Mouse (Mus musculus) cerebellum, adult 11 months (tissue): Measurements from ENCODE around the gene Gemin8.
A peak's percentile ranks its signal among the peaks of the same experiment; 100 is the strongest.

Experiments
- DNase-seq: peaks from one replicate; pipeline ENCODE4 v3.0.0; 2022

Gene Gemin8

DNA sequence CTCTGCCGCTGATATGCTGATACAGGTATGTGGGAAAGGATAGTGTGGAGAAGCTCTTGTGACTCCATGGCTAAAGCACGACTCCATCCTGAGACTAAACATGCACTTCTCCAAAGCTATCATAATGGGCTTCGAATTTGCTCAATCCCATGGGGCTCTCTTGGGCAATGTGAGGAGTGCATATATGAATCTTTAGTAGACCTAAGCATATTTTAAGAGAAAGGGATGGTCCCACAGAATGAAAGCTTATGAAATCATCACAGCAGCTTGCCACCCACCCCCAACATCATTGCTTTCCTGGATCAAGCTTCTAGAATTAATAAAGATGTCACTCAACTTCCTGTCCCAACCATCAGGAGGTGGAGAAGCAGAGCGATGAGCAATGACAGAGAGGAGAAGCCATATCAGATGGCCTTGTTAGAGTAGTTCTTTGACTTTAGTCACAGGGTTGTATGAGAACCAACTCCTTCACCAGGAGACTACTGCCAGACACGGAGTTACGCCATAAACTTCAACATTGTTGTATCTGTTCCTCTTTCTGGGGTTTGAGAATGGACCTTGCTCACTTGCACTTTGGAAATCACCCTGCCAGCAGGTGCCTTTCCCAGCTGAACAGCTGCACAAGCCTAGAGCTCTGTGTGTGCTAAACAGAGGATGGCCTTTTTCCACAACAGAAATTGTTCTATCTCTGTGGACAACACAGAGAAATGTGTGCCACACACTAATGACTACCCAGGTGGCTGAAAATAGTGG is 60.4 kb downstream of the Gemin8 start:
- DNase-seq = no peak

DNA sequence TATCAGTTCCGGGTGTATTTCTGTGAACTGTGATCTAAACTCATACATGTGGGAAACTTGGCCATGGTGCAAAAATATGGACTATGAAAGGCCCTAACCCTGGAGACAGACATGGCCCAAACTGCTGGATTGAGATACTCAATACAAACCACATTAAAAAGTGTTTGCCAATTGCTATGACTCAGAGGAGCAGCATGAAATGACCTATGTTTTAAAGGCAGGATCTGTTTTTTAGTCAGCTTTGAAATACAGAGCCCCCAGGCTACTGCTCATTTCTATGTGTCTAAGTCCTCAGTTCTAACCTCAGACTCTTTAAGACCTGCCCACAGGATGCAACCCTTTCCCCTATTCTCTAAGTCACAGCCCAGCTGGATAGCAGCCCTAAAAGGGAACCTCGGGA is 65.9 kb downstream of the Gemin8 start:
- DNase-seq = no peak

DNA sequence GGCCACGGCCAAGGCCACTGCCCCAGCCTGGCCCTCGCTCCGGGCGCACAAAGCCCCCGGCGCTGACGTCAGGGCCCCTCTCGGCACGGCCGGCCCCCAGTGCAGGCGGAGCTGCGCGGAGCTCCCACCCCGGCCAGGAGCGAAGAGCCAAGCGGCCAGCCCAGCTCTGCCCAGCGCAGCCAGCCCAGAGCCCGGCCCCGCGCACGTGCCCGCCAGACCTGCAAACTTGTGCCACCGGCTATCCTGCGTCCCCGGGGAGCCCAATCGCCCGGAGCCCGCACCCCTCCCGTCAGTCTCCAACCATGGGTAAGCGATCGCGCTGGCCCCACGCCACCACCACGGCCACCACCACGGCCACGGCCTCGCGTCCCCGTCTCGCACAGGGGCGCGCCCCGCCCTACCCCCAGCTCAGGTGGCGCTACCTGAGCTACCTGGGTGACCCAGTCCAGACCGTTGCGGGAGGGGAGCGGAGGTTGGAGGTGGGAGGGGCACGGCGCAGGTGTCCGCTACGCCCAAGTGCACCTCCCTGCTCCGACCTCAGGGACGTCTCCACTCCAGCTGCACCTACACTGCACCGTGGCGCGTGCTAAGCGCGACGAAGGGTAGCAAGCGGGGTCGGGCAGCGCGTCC is 68.7 kb downstream of the Gemin8 start, which contains the start of gene Gpm6b:
Gene Gpm6b, plus strand, starts transcription at position 81 of the 630 bp plus-strand sequence.
- peak; percentile 17 for DNase-seq

DNA sequence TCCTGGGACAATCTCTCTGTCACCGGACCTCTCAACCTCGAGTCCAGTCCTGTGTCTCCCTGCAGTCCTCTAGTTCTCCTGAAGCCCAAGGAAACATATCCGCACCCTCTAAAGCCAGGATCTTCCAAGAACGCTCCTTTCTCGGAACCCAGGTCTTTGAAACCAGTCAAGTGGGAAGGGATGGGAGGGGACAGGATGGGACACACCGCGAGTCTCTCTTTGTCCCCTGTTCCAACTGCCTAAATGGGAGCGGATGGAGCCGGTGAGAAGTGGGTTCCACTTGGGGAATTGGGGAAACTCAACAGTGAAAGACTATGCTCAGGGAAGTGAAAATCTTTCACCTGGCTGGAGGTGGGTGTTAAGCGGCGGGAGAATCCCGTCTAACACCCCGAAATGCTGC is 69.3 kb downstream of the Gemin8 start:
- DNase-seq = no peak
